Mouse (Mus musculus) pancreas, adult 10 weeks (tissue): ENCODE measurements around the gene Olfr549. TPM values are rescaled to one million over a fixed set of nuclear protein-coding genes. Genes with fewer than 3 reads are reported as not detected.

ENCODE experiments used
- polyA plus RNA-seq: library from polyadenylated mRNA; stranded (reverse); fragments of 350-450 nt; fragmentation: Illumina TruSeq; extraction: RNeasy Lipid Tissue Mini Kit (QIAGEN cat#74804); gene quantifications from one replicate; pipeline ENCODE4 v1.2.3, GENCODE M21; 2015; ENCODE audit warnings: low read depth, low replicate concordance; ENCODE audit not compliant: insufficient read depth

The Olfr549 gene
- polyA plus RNA-seq: not detected

DNA sequence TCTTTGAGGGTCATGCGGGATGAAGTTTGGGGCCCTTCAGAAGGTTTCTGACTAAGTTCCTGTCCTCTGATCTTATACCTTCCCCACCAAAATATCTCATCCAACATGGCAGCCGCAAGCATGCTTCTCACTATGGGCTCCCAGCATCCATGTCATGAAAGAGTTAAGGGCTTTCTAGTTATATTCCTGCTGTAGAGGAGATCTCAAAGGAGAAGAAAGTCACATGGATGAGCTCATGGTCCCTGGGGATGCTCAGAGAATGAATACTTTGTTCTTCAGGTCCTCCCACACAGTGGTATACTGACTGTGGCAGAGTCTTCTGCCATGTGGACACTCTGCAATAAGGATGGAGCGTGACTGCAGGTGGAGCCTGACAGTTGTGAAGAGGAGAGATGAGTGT is at the start of gene Olfr549:
Gene Olfr549, plus strand, starts transcription at position 301 of the 400 bp plus-strand sequence.

DNA sequence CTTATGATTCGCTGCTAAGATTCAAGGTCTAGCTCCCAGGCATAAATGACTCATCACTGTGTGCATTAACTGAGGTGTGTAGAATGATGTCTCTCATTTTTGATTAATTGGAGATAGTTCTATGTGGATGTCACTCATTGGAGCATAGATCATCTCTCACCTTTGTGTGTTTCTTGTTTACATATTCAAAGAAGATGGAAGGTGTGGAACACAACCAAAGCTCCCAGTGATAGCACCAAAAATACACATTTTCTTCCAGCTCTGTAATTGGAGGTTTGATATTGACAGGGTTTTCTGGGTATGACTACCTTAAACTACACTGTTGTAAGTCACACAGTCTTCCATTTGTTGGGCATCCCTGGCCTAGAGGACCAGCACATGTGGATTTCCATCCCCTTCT is 15.2 kb upstream of the Olfr549 start, which contains the start of gene Olfr547:
Gene Olfr547, plus strand, starts transcription at position 301 of the 400 bp plus-strand sequence.

DNA sequence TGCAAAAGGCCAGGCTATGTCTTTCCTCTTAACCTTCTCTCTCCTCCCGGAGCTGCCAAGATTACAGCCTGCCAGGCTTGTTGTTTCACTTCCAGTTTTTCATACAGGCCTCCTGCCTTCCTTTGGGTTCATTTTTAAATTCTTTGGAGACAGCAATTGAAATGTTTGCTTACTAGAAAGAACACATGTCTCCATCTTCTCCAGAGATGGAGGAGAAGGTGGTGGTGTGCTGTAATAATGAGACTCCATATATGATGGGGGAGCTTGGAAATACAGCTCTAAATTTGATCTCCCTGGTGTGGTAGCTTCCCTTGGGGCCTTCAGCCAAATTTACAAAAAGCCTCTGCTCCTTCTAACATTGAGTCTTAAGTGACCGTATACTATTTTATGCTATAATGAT is 9.1 kb upstream of the Olfr549 start, which contains the start of gene Olfr548-ps1:
Gene Olfr548-ps1, plus strand, starts transcription at position 301 of the 400 bp plus-strand sequence.

DNA sequence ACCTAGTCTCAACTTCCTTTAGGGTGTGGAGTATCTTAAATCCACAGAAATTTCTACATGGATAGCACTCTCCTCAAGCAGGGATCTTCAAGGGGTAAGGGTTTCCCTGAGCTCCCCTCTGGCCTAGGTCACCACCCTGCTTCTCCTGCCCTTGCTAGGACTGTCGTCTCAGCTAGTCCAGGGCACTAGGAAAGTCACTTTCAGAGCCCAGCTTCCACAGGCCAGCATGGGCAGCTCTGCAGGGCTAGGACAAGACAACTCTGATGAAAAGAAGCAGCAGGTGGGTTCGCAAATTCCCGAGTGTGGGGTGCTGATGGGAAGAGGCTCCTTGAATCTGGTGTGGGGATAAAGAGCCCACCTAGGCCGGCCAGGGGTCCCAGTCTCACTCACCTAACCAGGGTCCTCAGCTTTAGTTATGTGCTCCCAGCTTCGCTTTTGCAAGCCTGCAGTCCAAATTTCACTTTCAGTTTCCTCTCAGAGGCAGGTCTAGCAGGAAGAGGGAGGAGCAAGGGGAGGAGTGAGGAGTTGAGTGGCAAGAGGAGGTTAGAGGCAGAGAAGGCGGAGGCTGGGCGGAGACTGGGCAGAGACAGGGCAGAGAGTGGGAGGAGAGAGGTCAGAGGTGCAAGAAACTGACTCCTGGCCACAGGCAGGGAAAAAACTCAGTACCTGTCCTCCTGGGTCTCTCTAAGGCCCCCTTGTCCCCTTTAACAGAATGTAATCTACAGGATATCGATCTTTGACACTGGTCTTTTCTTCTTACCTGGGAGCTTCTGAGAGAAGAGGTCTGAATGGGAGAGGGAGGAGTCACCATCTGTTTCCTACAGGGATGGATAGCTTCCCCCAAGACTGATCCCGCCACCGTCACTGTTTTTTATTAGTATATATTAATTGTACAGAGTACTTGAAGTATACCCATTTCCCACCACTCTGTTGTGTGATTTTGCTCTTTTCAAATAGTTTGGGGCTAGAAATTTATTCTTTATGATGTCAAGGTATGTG is 15.6 kb downstream of the Olfr549 start, which contains the start of gene Trim21:
Gene Trim21, minus strand, starts transcription at position 488 of the 999 bp plus-strand sequence.

DNA sequence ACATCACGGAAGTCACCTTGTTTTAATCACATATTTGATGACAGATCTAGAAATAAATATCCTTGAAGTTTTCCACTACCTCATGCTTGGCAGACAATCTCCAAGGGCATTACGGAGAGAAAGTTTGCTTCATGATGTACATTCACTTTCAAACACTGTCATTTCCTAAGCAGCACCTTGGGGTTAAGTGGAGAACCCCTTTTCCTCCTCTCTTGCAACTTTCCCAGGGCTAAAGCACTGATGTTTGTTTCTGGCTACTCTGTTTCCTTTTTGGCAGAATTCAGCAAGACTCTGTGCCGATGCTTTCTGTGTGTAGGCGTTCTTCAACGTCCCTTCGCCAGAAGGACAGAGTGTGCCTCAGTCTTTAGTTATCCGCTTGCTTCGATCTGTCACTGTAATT is 21.5 kb downstream of the Olfr549 start, which contains the start of gene Olfr550:
Gene Olfr550, plus strand, starts transcription at position 301 of the 400 bp plus-strand sequence.

DNA sequence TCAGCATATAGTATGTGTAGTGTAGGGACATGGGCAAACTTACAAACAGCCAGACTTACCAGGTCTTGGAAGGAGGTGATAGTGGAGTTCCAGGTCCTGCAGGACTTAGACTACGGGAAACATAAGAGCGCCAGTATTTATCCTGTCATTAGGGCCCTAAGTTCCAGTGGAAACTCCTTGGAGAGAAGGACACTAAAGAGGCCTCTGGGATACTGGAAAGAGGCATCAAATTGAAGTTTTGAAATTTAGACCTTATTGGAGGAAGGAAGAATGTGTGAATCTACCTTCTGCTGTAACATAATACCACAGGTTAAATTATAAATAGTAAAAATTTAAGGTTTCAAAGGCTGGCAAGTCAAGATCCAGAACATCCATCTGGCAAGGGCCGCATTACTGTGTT is 42.1 kb downstream of the Olfr549 start, which contains the start of gene Olfr551:
Gene Olfr551, minus strand, starts transcription at position 101 of the 400 bp plus-strand sequence.

DNA sequence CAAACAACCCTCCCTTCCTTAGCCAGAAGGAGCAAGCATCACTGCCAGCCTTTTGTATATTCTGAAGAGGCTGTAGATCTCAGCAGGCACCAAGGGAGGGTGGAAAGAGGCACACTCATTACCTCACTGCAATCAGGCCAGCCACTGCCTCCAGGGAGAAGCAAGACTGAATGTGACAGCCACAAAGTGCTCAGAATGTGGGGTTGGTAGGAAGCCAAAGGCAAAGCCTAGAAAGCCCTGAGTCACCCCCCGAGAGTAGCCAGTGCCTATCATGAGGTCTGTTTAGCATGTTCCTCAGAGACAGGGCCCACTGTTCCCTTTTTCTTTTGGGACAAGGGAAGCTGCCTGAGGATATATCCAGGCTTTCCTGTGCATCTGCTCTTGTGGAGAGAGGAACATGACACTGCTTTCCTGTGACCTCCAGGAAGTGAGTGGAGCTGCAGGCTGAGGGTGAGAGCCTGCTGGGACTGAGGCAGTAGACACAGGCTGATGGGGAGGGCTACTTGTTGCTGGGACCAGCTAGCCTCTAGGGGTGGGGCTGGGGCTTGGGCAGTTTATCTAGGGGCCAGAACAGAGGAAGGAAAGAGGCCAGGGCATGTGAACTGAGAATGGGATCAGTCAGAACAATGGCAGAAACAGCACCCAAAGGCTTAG is 47.8 kb downstream of the Olfr549 start, which contains the start of gene Olfr552:
Gene Olfr552, plus strand, starts transcription at position 393 of the 654 bp plus-strand sequence.

Other genes starting within 250 kb of the Olfr549 start
- gene Rrm1, start 108.2 kb upstream of the Olfr549 start, polyA plus RNA-seq: 4.1 TPM
- gene Olfr543, start 68.2 kb upstream of the Olfr549 start, polyA plus RNA-seq: not detected
- gene Olfr544, start 61.6 kb upstream of the Olfr549 start, polyA plus RNA-seq: not detected
- not detected for gene Olfr545, start 50.3 kb upstream of the Olfr549 start, polyA plus RNA-seq
- not detected for gene Olfr547, start 15.1 kb upstream of the Olfr549 start, polyA plus RNA-seq
- gene Olfr548-ps1, start 9.0 kb upstream of the Olfr549 start, polyA plus RNA-seq: not detected
- 3.7 TPM for gene Trim21, start 15.6 kb downstream of the Olfr549 start, polyA plus RNA-seq
- gene Olfr550, start 21.6 kb downstream of the Olfr549 start, polyA plus RNA-seq: not detected
- not detected for gene Olfr551, start 42.0 kb downstream of the Olfr549 start, polyA plus RNA-seq
- not detected for gene Olfr552, start 47.9 kb downstream of the Olfr549 start, polyA plus RNA-seq
- not detected for gene Olfr553, start 68.3 kb downstream of the Olfr549 start, polyA plus RNA-seq
- not detected for gene Olfr554, start 88.6 kb downstream of the Olfr549 start, polyA plus RNA-seq
- not detected for gene Olfr555, start 109.0 kb downstream of the Olfr549 start, polyA plus RNA-seq
- gene Olfr556, start 115.0 kb downstream of the Olfr549 start, polyA plus RNA-seq: not detected
- gene Trim68, start 137.5 kb downstream of the Olfr549 start, polyA plus RNA-seq: 4.4 TPM
- not detected for gene Olfr557, start 146.0 kb downstream of the Olfr549 start, polyA plus RNA-seq
- gene Olfr558, start 152.3 kb downstream of the Olfr549 start, polyA plus RNA-seq: 0.44 TPM
- gene Olfr33, start 169.2 kb downstream of the Olfr549 start, polyA plus RNA-seq: not detected
- not detected for gene Olfr559, start 177.6 kb downstream of the Olfr549 start, polyA plus RNA-seq
- not detected for gene Olfr560, start 209.5 kb downstream of the Olfr549 start, polyA plus RNA-seq
- gene Olfr78, start 209.6 kb downstream of the Olfr549 start, polyA plus RNA-seq: 2.1 TPM
- not detected for gene Olfr561, start 221.4 kb downstream of the Olfr549 start, polyA plus RNA-seq